16 mouse cellular contexts compared by ENCODE assay signal in the genomic region with DNA sequence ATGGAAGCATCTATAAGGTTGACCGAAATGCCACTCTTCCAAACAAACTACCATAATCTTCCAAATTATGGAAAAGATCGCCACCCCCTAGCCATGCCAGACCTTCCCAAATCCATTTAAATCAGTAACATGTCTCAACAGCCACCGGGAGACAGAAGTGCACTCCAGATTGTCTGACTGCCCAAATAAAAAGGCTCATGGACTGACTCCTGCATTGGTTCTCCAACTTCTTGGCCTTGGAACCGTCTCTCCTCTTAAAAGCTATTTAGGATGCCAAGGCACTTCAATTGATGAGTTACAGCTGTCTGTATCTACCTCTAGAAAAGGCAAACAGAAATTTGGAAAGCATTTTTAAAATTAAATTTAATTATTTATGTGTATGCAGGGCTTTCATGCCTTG. TPM values are rescaled to one million over a fixed set of nuclear protein-coding genes. Genes with fewer than 3 reads are reported as not detected.
DNase-seq lines count a peak whose midpoint lies in the region; ATAC-seq and TF ChIP-seq lines count a peak whose summit lies in the region.
"Had no signal": no experiment of that assay in that cellular context is flagged by ENCODE, and none has a peak within 500 bp of the region (broad histone marks: within the 10 kb centered on the region; RNA-seq: fewer than 3 reads in every experiment).

No protein-coding gene starts in this region.

- peaks cover 76% of the 10 kb centered on the region for H3K79me2 ChIP-seq in CH12.LX (replicated peaks; ENCODE audit: control insufficient read depth, extremely low read depth, insufficient read depth, poor library complexity, severe bottlenecking)

- no peak overlapping the region for H3K4me3 ChIP-seq in embryonic facial prominence, embryonic 13.5 days
- H3K4me3 ChIP-seq in embryonic facial prominence, embryonic 10.5 days: no peak overlapping the region
- no peak overlapping the region for H3K4me3 ChIP-seq in CH12.LX (replicated peaks in 1 of 3; ENCODE audit: low read depth in 2 of 3, low read length in 2 of 3, poor library complexity in 1 of 3)
- no peak overlapping the region; the same call in 1 of the 2 replicates for H3K4me3 ChIP-seq in hindbrain, embryonic 10.5 days
- no peak overlapping the region for H3K4me3 ChIP-seq in midbrain, embryonic 12.5 days
- no peak overlapping the region for H3K4me3 ChIP-seq in thymus, adult 2 months (ENCODE audit: control insufficient read depth, insufficient read depth, low read length)
- H3K4me3 ChIP-seq: liver, embryonic 15.5 days; megakaryocyte, embryonic 14.5 days had no signal

- H3K27me3 ChIP-seq in embryonic facial prominence, embryonic 13.5 days: no peaks in the 10 kb centered on the region
- 0 out of 2 replicates have a peak, but pooled peaks cover 6% of the 10 kb centered on the region for H3K27me3 ChIP-seq in embryonic facial prominence, embryonic 10.5 days (replicated peaks; ENCODE audit: low read depth, poor library complexity, severe bottlenecking)
- H3K27me3 ChIP-seq in CH12.LX (replicated peaks): no peaks in the 10 kb centered on the region
- peaks cover 7% of the 10 kb centered on the region; the same call in 1 of the 2 replicates for H3K27me3 ChIP-seq in hindbrain, embryonic 10.5 days (ENCODE audit: insufficient read depth, poor library complexity, severe bottlenecking)
- H3K27me3 ChIP-seq in midbrain, embryonic 12.5 days: no peaks in the 10 kb centered on the region
- H3K27me3 ChIP-seq in thymus, adult 2 months (ENCODE audit: control insufficient read depth, insufficient read depth, low read length): no peaks in the 10 kb centered on the region
- H3K27me3 ChIP-seq: liver, embryonic 15.5 days; megakaryocyte, embryonic 14.5 days had no signal

- dilution Hi-C loops in CH12.LX (cut with MboI; ENCODE audit: extremely low pct_ligation_motif_present, extremely low pct_unique_long_range_greater_than_20kb, low sequenced_read_pairs): no loop called here

- no peaks in the 10 kb centered on the region for H3K9me3 ChIP-seq in embryonic facial prominence, embryonic 13.5 days
- no peaks in the 10 kb centered on the region for H3K9me3 ChIP-seq in embryonic facial prominence, embryonic 10.5 days
- H3K9me3 ChIP-seq in CH12.LX (replicated peaks; ENCODE audit: low read length): no peaks in the 10 kb centered on the region
- no peaks in the 10 kb centered on the region for H3K9me3 ChIP-seq in hindbrain, embryonic 10.5 days
- no peaks in the 10 kb centered on the region for H3K9me3 ChIP-seq in midbrain, embryonic 12.5 days
- H3K9me3 ChIP-seq: liver, embryonic 15.5 days had no signal

- in situ Hi-C loops in CH12.LX (cut with MboI; ENCODE audit: low pct_ligation_motif_present, low pct_unique_long_range_greater_than_20kb, low sequenced_read_pairs): no loop called here

- no peak for TF ChIP-seq RAD21 in CH12.LX (IDR thresholded peaks at IDR 0.05; ENCODE audit: low read depth, low read length)

- TF ChIP-seq EP300 in CH12.LX (IDR thresholded peaks at IDR 0.05; ENCODE audit: low read length): no peak

- peaks cover 15% of the 10 kb centered on the region for H3K36me3 ChIP-seq in embryonic facial prominence, embryonic 13.5 days
- H3K36me3 ChIP-seq in embryonic facial prominence, embryonic 10.5 days (replicated peaks): peaks cover 29% of the 10 kb centered on the region
- H3K36me3 ChIP-seq in CH12.LX (replicated peaks in 1 of 2; ENCODE audit: control insufficient read depth in 1 of 2, insufficient read depth in 1 of 2, low read length in 1 of 2): peaks cover 6 to 8% of the 10 kb centered on the region in 2 experiments
- peaks cover 13% of the 10 kb centered on the region for H3K36me3 ChIP-seq in hindbrain, embryonic 10.5 days
- no peaks in the 10 kb centered on the region for H3K36me3 ChIP-seq in midbrain, embryonic 12.5 days
- H3K36me3 ChIP-seq in thymus, adult 2 months (ENCODE audit: control insufficient read depth, insufficient read depth, low read length): no peaks in the 10 kb centered on the region
- H3K36me3 ChIP-seq: liver, embryonic 15.5 days had no signal

- H3K4me2 ChIP-seq in embryonic facial prominence, embryonic 13.5 days: peak overlapping the region; percentile 43
- H3K4me2 ChIP-seq in CH12.LX (ENCODE audit: insufficient read depth, low read depth, poor library complexity, severe bottlenecking): peak overlapping the region; percentile 25; the same call in 1 of the 2 replicates
- peak overlapping the region; percentile 32 for H3K4me2 ChIP-seq in midbrain, embryonic 12.5 days (replicated peaks)

- no peak overlapping the region for H3K27ac ChIP-seq in embryonic facial prominence, embryonic 13.5 days
- no peak overlapping the region for H3K27ac ChIP-seq in embryonic facial prominence, embryonic 10.5 days (replicated peaks)
- H3K27ac ChIP-seq in CH12.LX (ENCODE audit: insufficient read depth, low read depth): peak overlapping the region; percentile 2; the same call in 1 of the 2 replicates
- peak overlapping the region; percentile 82 for H3K27ac ChIP-seq in hindbrain, embryonic 10.5 days
- peak overlapping the region; percentile 79 for H3K27ac ChIP-seq in midbrain, embryonic 12.5 days (replicated peaks)
- no peak overlapping the region for H3K27ac ChIP-seq in thymus, adult 2 months (ENCODE audit: control insufficient read depth, insufficient read depth, low read length)
- H3K27ac ChIP-seq: liver, embryonic 15.5 days had no signal

- no peak for TF ChIP-seq POLR2A in CH12.LX (IDR thresholded peaks at IDR 0.05; ENCODE audit: low read depth, low read length)
- no peak for TF ChIP-seq POLR2A in thymus, adult 2 months (IDR thresholded peaks at IDR 0.05; ENCODE audit: control insufficient read depth, extremely low read depth, insufficient read depth, low read length, poor library complexity)

- WGBS in embryonic facial prominence, embryonic 13.5 days: 37% methylated on average over 4 of the region's 4 CpGs
- 49% methylated on average over 4 of the region's 4 CpGs for WGBS in embryonic facial prominence, embryonic 10.5 days
- WGBS in hindbrain, embryonic 10.5 days: 42% methylated on average over 4 of the region's 4 CpGs
- WGBS in midbrain, embryonic 12.5 days: 40% methylated on average over 4 of the region's 4 CpGs
- WGBS in thymus, adult 2 months: 91% methylated on average over 4 of the region's 4 CpGs

- no peak for DNase-seq in embryonic facial prominence, embryonic 10.5 days (ENCODE audit: low spot score)
- no peak for DNase-seq in CH12.LX (ENCODE audit: extremely low read depth)
- no peak for DNase-seq in hindbrain, embryonic 10.5 days (ENCODE audit: low spot score)
- DNase-seq in urinary bladder, adult 18-20 months (ENCODE audit: low spot score in 2 of 2): no peak
- no peak for DNase-seq in thymus, adult 2 months
- no peak for DNase-seq in adrenal gland, adult (ENCODE audit: inconsistent age in 2 of 2, low spot score in 1 of 2)
- DNase-seq: heart, postnatal 36 days; kidney, adult 11 months; kidney, postnatal 36 days; lung, postnatal 10 days; right cerebral cortex, adult 18-20 months; thymus, postnatal 14 days had no signal

- peaks cover 61% of the 10 kb centered on the region for H3K4me1 ChIP-seq in embryonic facial prominence, embryonic 13.5 days
- peaks cover 82% of the 10 kb centered on the region for H3K4me1 ChIP-seq in embryonic facial prominence, embryonic 10.5 days
- peaks cover 8 to 81% of the 10 kb centered on the region in 2 experiments for H3K4me1 ChIP-seq in CH12.LX (ENCODE audit: control insufficient read depth in 1 of 2, insufficient read depth in 2 of 2)
- H3K4me1 ChIP-seq in hindbrain, embryonic 10.5 days (replicated peaks): peaks cover 100% of the 10 kb centered on the region
- H3K4me1 ChIP-seq in midbrain, embryonic 12.5 days: peaks cover 89% of the 10 kb centered on the region
- H3K4me1 ChIP-seq in thymus, adult 2 months (replicated peaks; ENCODE audit: control insufficient read depth, insufficient read depth, low read length): no peaks in the 10 kb centered on the region
- H3K4me1 ChIP-seq: liver, embryonic 15.5 days; megakaryocyte, embryonic 14.5 days had no signal

- no peak for ATAC-seq in embryonic facial prominence, embryonic 13.5 days (ENCODE audit: insufficient number of reproducible peaks, insufficient read depth, low FRiP score, low TSS enrichment, low read depth)
- no peak for ATAC-seq in midbrain, embryonic 12.5 days (ENCODE audit: low FRiP score, low read depth)

- no peak for TF ChIP-seq CTCF in CH12.LX (conservative IDR thresholded peaks at IDR 0.05 in 1 of 2, IDR thresholded peaks at IDR 0.05 in 1 of 2; ENCODE audit: low read depth in 2 of 2, low read length in 2 of 2)
- no peak for TF ChIP-seq CTCF in thymus, adult 2 months (IDR thresholded peaks at IDR 0.05; ENCODE audit: borderline replicate concordance, control insufficient read depth, extremely low read depth, insufficient read depth, low read length, poor library complexity)

- H3K9ac ChIP-seq in embryonic facial prominence, embryonic 13.5 days: no peak overlapping the region
- H3K9ac ChIP-seq in CH12.LX (ENCODE audit: insufficient read depth, low read depth): peak overlapping the region; percentile 46; the same call in 1 of the 2 replicates
- H3K9ac ChIP-seq in midbrain, embryonic 12.5 days (replicated peaks): no peak overlapping the region; the same call in 1 of the 2 replicates
- H3K9ac ChIP-seq: liver, embryonic 15.5 days had no signal

TF ChIP-seq in CH12.LX, 34 proteins besides CTCF, POLR2A, EP300 and RAD21:
- TF ChIP-seq MAZ (IDR thresholded peaks at IDR 0.05; ENCODE audit: low read depth, low read length): no peak
- no peak for TF ChIP-seq ETS1 (conservative IDR thresholded peaks at IDR 0.05; ENCODE audit: low read depth, low read length)
- no peak for TF ChIP-seq NRF1 (IDR thresholded peaks at IDR 0.05; ENCODE audit: low read depth, low read length)
- no peak for TF ChIP-seq SIN3A (IDR thresholded peaks at IDR 0.05; ENCODE audit: low read length)
- no peak for TF ChIP-seq GABPA (IDR thresholded peaks at IDR 0.05; ENCODE audit: insufficient replicate concordance, low read depth, low read length)
- no peak for TF ChIP-seq MYC (IDR thresholded peaks at IDR 0.05; ENCODE audit: low read depth, low read length)

RNA-seq across cellular contexts. Expression of a gene that starts 17.4 kb away (rescaled TPM):
- polyA plus RNA-seq in embryonic facial prominence, embryonic 13.5 days (2015; fragmentation: Nextera tagmentation; extraction: Ambion mirVana): 65.9 and 70.7 TPM in 2 replicates
- 26.2 and 29.1 TPM in 2 replicates for polyA plus RNA-seq in embryonic facial prominence, embryonic 10.5 days (2016; fragmentation: Nextera tagmentation; extraction: Ambion mirVana)
- total RNA-seq in CH12.LX (2012; rRNA removed): 16.1 and 26.0 TPM in 2 replicates
- 12.1 and 13.0 TPM in 2 replicates for total RNA-seq in CH12.LX (2014; rRNA removed)
- 3.8 and 3.9 TPM in 2 replicates for polyA plus RNA-seq in CH12.LX (2012; ENCODE audit: insufficient read length, low read depth)
- 25.4 and 30.4 TPM in 2 replicates for polyA plus RNA-seq in hindbrain, embryonic 10.5 days (2016; fragmentation: Nextera tagmentation; extraction: Ambion mirVana)
- polyA plus RNA-seq in midbrain, embryonic 12.5 days (2016; fragmentation: Nextera tagmentation; extraction: Ambion mirVana): 32.9 and 39.4 TPM in 2 replicates
- polyA plus RNA-seq in thymus, adult 2 months (2012; rRNA removed): 1.7 and 3.9 TPM in 2 replicates

Comparison
In these comparisons a context has a peak if more than half of its experiments do, and no peak if none do; other contexts are left out.
1. H3K27ac ChIP-seq: peak in CH12.LX (single experiment), hindbrain, embryonic 10.5 days (single experiment) and midbrain, embryonic 12.5 days (single experiment); none in embryonic facial prominence, embryonic 13.5 days (single experiment), embryonic facial prominence, embryonic 10.5 days (single experiment) and thymus, adult 2 months (single experiment).
2. Peak in every context shown above with its lines, with median percentiles within 50 percentile points of each other: H3K4me2 ChIP-seq.